Mouse (Mus musculus) lung, postnatal 10 days (tissue): ENCODE data around the gene Ttc34.

Experiments used
- DNase-seq: peaks from one replicate; pipeline ENCODE4 v3.0.0; 2021

Ttc34 gene

DNA sequence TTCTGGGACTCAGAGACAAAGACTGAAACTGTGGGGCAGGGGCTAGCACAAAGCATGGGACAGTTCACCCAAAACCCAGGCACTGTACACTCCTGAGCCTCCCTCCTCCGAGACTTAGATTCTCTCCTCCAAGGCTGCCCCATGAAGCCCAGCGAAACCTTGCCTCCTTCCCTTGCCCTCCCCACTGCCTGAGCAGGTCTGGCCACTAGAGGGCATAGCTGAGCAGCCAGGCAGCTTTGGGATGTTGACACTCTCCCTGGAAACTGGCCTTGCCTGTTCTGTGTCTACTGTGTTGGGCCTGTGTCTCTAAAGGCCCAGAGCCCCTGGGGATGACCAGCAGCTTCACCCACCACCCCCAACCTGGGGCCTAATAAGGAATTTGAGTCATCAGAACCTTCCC, at the start of gene Ttc34:
Gene Ttc34, plus strand, starts transcription at position 290 of the 400 bp plus-strand sequence.
- DNase-seq: peak; percentile 79

DNA sequence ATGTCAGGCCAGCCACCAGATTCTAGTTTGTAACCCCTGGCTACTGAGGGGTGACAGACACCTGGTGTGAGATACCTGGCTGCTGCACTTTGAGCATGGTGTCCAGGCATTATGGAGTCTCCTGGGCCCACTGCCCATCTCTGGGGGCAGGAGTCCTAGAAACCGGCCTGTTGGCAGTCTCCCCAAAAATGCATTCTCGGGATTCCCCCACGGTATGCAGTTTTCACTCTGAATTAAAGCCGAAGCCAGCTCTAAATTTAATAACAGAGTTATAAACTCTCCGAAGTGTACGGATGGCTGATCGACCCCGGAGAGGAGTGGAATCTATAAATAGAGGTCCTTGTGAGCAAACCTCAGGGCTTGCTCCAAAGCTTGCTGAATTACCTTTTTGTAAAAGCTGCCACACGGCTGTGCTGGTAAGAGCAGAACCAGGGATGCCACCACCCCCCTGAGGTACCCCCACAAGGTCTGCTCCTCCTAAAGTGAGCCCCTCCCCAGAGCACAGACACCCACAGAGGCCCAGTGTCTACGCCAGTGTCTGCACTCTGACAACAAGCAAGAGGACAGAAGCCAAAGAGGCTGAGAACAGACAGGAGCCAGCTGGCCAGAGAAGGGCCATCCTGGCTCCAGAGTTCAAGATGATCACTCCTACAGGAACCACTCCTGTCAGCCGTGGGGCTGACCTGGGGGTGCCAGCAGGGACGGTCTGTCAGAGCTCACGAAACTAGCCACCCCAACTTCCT, 49.1 kb upstream of the Ttc34 start:
- peak; percentile 65 for DNase-seq

DNA sequence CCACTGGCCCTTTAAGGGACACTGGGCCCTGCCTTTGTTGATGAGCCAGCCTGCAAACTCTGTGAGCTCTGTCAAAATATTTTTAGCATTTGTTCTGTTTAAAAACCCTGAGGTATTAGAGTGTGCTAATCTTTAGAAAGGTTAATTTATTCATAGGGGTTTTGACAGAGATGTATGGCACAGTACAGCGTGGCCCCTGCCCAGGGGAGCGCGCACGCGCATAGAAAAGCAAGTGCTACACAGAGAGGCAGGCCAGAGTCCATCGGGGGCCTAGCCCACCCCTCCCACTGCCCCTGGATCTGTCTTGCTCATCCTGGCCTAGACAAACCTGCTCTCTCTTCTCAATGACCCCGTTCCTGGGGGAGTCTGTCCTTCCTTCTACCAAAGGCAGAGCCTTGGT, 45.4 kb upstream of the Ttc34 start:
- DNase-seq: no peak

GRCm38 (mm10) chr4:154793499-154793898, 43.8 kb upstream of the Ttc34 start:
- no peak for DNase-seq

- DNase-seq: peak; percentile 67
These were observed 39.4 kb upstream of the Ttc34 start for GRCm38 (mm10) chr4:154797834-154798233.

DNA sequence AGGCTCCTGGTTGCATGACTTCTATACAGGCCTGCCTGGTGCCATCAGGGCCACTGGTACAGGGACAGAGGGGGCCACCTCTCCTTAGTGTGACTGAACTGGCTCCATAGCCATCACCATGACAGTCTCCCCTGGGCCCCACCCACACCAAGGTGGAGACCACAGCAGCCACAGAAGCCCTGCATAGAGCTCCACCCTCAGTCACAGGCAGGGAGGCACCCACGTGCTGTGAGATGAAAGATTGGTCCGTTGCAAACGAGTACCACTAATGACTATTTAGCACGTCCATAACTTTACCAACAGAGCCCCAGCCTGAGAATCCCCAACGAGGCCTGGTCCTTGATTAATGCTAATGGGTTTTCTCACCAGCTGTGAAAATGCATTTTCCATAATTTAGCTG, 36.7 kb upstream of the Ttc34 start:
- no peak for DNase-seq

- no peak for DNase-seq
These were observed 35.0 kb upstream of the Ttc34 start for GRCm38 (mm10) chr4:154802210-154802609.

GRCm38 (mm10) chr4:154825662-154826061, 11.6 kb upstream of the Ttc34 start:
- peak; percentile 73 for DNase-seq

DNA sequence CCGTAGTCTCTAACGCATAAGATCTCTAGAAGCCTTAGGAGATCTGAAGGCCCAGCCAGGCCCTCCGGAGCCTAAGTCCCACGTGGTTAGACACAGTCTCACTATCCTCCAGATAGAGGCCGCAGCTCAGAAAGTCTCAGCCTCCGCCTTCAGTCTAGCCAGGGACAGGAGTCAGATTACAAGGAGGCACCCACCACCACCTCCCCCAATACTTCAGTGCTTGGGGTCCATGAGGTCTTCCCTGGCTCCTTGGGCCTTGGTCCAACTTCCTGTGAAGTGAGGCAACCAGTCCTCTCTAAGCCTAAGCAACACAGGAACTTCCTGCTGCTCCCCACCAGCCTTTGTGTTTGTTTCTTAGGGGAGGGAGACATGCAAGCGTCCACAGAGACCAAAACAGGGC, 11.0 kb upstream of the Ttc34 start:
- peak; percentile 38 for DNase-seq

- no peak for DNase-seq
These were observed 10.1 kb upstream of the Ttc34 start for GRCm38 (mm10) chr4:154827181-154827580.

DNA sequence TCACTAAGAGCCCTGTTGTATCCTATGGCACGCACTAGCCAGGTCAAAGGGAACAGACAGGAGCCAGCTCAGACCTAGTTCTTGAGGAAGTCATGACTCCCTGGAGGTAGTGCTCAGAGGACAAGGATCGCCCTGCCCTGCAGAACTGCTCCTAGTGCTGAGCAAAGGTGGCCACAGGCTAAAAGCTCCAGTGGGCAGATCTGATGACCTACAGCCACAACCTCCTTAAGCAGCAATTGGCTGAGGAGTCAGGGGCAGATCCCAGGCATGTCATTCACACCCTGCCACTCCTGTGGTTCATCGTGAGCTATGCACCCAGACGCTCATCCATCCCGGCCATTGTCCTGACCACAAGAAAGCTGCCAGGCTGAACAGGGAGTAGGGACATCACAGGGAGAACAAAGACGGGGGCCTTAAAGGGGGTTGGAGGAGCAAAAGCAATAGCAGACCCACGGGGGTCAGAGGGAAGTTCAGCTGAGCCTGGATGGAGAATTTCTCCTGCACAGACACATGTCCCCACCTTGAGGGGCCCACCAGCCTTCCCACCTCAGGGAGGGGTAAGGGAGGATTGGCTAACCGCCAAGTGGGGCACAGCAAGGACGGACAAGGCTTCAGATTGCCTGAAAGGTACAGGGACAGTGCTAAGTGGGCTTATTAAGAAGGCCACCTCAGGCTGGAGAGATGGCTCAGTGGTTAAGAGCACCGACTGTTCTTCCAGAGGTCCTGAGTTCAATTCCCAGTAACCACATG, 9.2 kb upstream of the Ttc34 start:
- no peak for DNase-seq

- DNase-seq: no peak
These were observed 5.2 kb upstream of the Ttc34 start for GRCm38 (mm10) chr4:154831915-154832573.

GRCm38 (mm10) chr4:154836183-154836915, 910 bp upstream of the Ttc34 start:
- DNase-seq: no peak

GRCm38 (mm10) chr4:154838741-154839140, 1.5 kb downstream of the Ttc34 start:
- DNase-seq: no peak

GRCm38 (mm10) chr4:154839406-154839805, 2.1 kb downstream of the Ttc34 start:
- DNase-seq: no peak

DNA sequence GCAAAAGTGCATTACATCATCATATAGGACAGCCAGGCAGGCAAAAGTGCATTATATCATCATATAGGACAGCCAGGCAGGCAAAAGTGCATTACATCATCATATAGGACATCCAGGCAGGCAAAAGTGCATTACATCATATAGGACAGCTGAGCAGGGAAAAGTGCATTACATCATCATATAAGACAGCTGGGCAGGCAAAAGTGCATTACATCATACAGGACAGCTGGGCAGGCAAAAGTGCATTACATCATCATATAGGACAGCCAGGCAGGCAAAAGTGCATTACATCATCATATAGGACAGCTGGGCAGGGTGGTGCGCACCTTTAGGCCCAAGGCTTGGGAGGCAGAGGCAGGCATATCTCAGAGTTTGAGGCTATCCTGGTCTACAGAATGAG, 15.4 kb downstream of the Ttc34 start:
- DNase-seq: no peak

DNA sequence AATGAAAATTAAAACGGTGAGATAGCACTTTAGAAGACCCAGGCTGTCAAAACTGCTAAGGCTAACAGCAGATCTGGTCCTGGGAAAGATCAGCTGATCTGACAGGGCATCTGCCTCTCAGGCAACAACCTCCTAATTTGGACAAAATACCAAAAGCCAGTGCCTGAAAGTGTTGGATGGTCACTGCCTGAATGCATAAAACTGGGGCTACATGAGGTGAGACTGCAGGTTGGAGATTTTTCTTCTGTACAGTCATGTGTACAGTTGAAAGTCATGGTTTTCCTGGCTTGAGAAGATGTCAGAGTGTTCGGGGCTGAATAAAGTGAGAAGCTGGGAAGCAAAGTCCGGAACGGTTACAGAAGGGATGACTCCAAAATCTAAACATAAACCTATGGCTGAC, 16.6 kb downstream of the Ttc34 start:
- no peak for DNase-seq

DNA sequence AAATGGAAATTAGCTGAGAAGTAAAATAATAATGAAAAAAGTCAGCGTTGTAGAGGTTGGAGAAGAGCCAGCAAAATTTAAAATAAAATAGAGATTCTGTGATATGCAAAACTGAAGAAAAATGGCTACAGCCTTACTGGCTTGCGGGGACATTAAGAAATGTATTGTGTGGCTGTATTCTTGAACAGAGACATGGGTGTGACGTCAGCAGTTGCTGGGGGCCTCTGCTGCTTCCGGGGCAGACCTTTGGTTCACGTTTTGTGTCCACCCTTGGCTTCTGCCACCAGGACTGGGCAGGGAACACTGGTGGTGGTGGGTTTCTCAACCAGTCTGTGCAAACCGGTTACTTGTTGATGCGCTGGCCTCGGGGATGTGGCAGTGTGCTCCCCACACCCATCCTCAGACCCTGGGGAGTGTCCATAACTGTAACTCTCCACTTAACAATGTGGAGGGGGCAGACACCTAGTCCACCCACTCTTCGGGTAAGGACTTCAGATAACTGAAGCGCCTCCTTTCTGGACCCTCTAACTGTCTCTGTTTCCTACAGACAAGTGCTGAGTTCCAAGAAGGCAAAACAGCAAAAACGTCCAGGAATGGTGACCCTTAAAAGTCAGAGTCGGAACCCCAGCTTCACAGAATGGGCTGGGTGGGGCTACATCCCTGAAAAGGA, 17.6 kb downstream of the Ttc34 start:
- no peak for DNase-seq

- DNase-seq: peak; percentile 83
These were observed 18.6 kb downstream of the Ttc34 start for GRCm38 (mm10) chr4:154855721-154856479.

DNA sequence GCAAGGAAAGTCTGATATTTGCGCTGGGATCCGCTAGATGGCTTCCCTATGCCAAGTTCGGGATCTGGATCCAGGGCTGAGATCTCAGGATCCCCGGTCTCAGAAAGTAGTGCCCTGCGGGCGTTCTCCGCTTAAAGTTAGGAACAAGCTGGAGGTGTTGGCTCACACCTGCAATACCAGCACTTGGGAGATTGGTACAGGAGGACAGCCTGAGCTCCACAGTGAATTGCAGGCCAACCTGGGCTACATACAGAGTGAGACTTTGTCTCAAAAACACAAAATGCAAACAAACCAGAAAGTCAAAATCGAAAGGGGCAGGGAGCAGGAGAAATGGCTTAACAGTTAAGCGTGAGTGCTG, 19.2 kb downstream of the Ttc34 start:
- DNase-seq: no peak

DNA sequence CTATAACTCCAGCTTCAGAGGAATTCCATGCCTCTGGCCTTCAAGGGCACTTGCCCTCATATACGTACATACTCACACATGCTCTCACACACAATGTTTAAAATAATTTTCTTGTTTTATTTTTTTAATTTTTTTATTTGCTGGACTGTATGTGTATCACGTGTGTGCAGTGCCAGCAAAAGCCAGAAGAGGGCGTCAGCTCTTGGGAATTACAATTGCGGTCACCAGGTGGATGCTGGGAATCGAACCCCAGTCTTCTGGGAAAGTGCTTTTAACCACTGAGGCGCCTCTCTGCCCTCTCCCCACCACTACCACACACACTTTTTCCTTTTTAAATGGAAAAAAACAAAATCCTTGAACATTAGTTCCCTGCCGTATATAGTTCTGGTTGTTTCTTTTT, 19.6 kb downstream of the Ttc34 start:
- DNase-seq: no peak
